Mouse (Mus musculus) stomach, embryonic 14.5 days (tissue): ENCODE measurements around the gene B3gnt6. TPM values are rescaled to one million over a fixed set of nuclear protein-coding genes. Genes with fewer than 3 reads are reported as not detected.
"Not testable (repeated sequence)": the region's sequence is repeated elsewhere in the genome, so short reads cannot be mapped to it uniquely, and the experiment has no call there.

Experiments used
- ATAC-seq: fragments of 200-750 bp; cut with Nextera tagmentation; 2 replicates; pipeline ENCODE4 v1.8.0; 2017; ENCODE audit warnings: low read depth, moderate TSS enrichment; ENCODE audit not compliant: insufficient number of reproducible peaks, insufficient read depth, low FRiP score
- H3K27ac ChIP-seq: fragments of 300-500 bp; sonication (generic); 2 replicates; pipeline ENCODE4 v1.5.1; 2014; ENCODE audit warnings: mild to moderate bottlenecking, low read length, moderate library complexity, mixed read lengths
- H3K27me3 ChIP-seq: fragments of 300-500 bp; sonication (generic); 2 replicates; pipeline ENCODE4 v1.6.1; 2014; ENCODE audit warnings: low read length, control low read depth, mixed read lengths; ENCODE audit not compliant: control insufficient read depth, insufficient read depth
- H3K36me3 ChIP-seq: fragments of 300-500 bp; sonication (generic); 2 replicates; pipeline ENCODE4 v1.6.1; 2014; ENCODE audit warnings: mild to moderate bottlenecking, control low read depth, low read length, moderate library complexity, mixed read lengths; ENCODE audit not compliant: control insufficient read depth, insufficient read depth
- H3K4me1 ChIP-seq: fragments of 300-500 bp; sonication (generic); 2 replicates; pipeline ENCODE4 v1.6.1; 2014; ENCODE audit warnings: low read length, control low read depth, mixed read lengths; ENCODE audit not compliant: control insufficient read depth, insufficient read depth
- H3K4me2 ChIP-seq: fragments of 300-500 bp; sonication (generic); replicated peaks from 2 replicates; pipeline ENCODE4 v1.6.1; 2014; ENCODE audit warnings: low read depth, low read length, control low read depth
- H3K4me3 ChIP-seq: fragments of 300-500 bp; sonication (generic); 2 replicates; pipeline ENCODE4 v1.5.1; 2014; ENCODE audit warnings: low read depth, low read length, control low read depth
- H3K9ac ChIP-seq: fragments of 300-500 bp; sonication (generic); replicated peaks from 2 replicates; pipeline ENCODE4 v1.6.1; 2014; ENCODE audit warnings: low read depth, mild to moderate bottlenecking, control low read depth, low read length, moderate library complexity, mixed read lengths
- H3K9me3 ChIP-seq: fragments of 300-500 bp; sonication (generic); 2 replicates; pipeline ENCODE4 v1.6.1; 2016; ENCODE audit warnings: low read depth, low read length, control low read depth; ENCODE audit not compliant: control insufficient read depth
- WGBS: fragments of 180-500 bp; shearing (Covaris S2); extraction: QIAGEN DNeasy Blood & Tissue Kit; methylation state at CpG from one replicate; pipeline ENCODE4 v1.1.7; 2014; 5-methylcytosine and 5-hydroxymethylcytosine counted together
- polyA plus RNA-seq: library from polyadenylated mRNA; unstranded; fragments of >200 nt; fragmentation: Nextera tagmentation; extraction: Ambion mirVana; gene quantifications from 2 replicates; pipeline ENCODE4 v1.2.1, GENCODE M21; 2014

B3gnt6 gene
- polyA plus RNA-seq, 1 experiment from 2014 or later: 0.10 TPM

DNA sequence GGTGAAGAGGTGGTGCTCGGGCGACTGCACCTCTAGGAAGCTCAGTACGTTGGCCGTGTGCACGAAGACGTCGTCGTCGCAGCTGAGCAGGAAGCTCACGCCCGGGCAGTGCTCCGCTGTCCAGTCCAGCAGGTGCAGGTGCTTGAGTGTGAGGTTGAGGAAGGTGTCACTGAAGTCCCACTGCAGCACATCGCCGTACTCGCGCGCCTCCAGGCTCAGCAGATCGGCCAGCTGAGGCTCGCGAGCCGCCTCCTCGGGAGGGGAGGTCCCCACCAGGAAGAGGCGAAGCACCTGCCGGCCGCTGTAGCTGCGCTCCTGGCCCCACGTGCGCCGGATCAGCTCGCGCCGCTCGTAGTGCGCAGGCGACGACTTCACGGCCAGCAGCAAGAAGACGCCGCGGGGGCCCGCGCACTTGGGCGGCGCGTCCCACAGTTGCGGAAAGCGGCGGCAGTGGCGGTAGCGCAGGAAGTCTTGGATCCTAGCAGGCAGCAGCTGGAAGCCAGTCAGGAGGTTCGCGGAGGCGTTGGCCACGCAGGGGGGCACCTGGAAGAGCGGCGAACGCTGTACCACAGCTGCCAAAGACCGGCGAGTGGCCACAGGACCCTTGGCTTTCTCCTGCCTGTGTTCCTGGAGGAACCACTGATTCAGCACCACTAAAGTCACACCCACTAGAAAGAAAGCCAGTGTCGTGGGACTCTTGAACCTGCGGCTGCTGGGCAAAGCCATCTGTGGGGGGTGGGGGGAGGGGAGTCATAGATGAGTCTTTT, 5.1 kb downstream of the B3gnt6 start:
- Histone ChIP-seq H3K4me1 (peaks cover 8% of the 10 kb centered on the region; the same call in 1 of the 2 replicates), H3K36me3 (no peaks in the 10 kb centered on the region), H3K4me3 (peak overlapping the region; percentile 33), H3K9me3 (no peaks in the 10 kb centered on the region), H3K9ac (no peak overlapping the region), H3K4me2 (peak overlapping the region; percentile 67), H3K27me3 (peaks cover 25% of the 10 kb centered on the region), H3K27ac (no peak overlapping the region)
- ATAC-seq: 0 out of 2 replicates have a peak, but pooled peaks have one; percentile 46
- WGBS: 3% methylated on average over 61 of the region's 61 CpGs

DNA sequence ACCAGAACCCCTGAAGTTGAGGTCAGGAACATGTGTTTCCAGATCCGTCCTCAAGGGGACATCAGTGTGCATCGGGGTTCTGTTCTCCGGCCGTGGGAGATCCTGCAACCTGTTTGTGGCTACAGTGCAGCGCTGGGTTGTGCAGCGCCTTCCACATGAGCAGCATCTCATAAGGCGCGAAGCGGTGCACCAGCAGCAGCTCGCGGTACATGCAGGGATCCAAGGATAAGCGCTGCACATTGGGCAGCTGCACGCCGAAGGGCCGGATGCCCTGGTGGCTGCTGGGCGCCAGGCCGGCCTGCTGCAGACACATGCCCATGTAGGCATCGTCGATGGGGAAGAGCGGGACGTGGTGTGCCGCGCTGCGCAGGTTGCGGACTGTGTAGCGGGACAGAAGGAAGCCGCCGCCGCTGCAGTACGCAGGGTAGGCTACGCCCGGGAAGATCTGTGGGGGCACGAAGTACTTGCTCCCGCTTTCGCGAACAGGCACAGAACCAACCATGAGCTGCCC, 5.7 kb downstream of the B3gnt6 start:
- WGBS: 5% methylated on average over 36 of the region's 36 CpGs
- Histone ChIP-seq H3K27me3 (peaks cover 25% of the 10 kb centered on the region), H3K4me3 (peak overlapping the region; percentile 33), H3K4me2 (peak overlapping the region; percentile 67), H3K4me1 (peaks cover 8% of the 10 kb centered on the region; the same call in 1 of the 2 replicates), H3K9me3 (no peaks in the 10 kb centered on the region), H3K9ac (no peak overlapping the region), H3K27ac (no peak overlapping the region), H3K36me3 (no peaks in the 10 kb centered on the region)
- peak; percentile 56; the same call in 1 of the 2 replicates for ATAC-seq

- ATAC-seq: 0 out of 2 replicates have a peak, but pooled peaks have one; percentile 30
- H3K36me3 ChIP-seq: no peaks in the 10 kb centered on the region
- peaks cover 25% of the 10 kb centered on the region for H3K27me3 ChIP-seq
- H3K4me1 ChIP-seq: peaks cover 8% of the 10 kb centered on the region; the same call in 1 of the 2 replicates
- no peak overlapping the region for H3K4me3 ChIP-seq
- WGBS: 64% methylated on average over 17 of the region's 17 CpGs
- no peak overlapping the region for H3K4me2 ChIP-seq
- no peak overlapping the region for H3K9ac ChIP-seq
- H3K9me3 ChIP-seq: no peaks in the 10 kb centered on the region
- H3K27ac ChIP-seq: no peak overlapping the region
Measured at GRCm38 (mm10) chr7:98191571-98192250, 7.6 kb downstream of the B3gnt6 start.

DNA sequence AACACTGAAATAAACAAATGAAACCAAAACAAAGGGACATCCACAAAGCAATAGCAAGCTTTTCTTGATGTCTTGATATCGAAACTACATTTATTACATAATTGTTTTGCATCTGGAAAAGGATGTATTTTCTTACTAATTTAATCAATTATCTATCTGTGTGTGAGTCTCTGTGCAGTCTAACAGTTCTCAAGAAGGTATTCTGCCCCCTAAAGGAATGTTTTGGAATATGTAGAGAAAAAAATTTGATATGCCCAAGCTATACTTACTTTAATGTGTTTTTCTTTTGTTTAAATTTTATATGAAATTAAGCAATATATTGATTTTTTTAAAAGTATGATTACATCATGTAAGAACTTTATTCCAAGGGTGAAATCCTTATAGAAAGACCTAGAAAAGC, 8.7 kb downstream of the B3gnt6 start:
- Histone ChIP-seq H3K9ac (no peak overlapping the region), H3K9me3 (no peaks in the 10 kb centered on the region), H3K27me3 (peaks cover 25% of the 10 kb centered on the region), H3K4me1 (peaks cover 8% of the 10 kb centered on the region; the same call in 1 of the 2 replicates), H3K36me3 (no peaks in the 10 kb centered on the region), H3K4me2 (no peak overlapping the region), H3K27ac (no peak overlapping the region), H3K4me3 (no peak overlapping the region)
- ATAC-seq: no peak
- 86% methylated on average over 1 of the region's 1 CpGs for WGBS

GRCm38 (mm10) chr7:98189745-98190144, 9.5 kb downstream of the B3gnt6 start:
- ATAC-seq: no peak
- Histone ChIP-seq H3K27ac (no peak overlapping the region), H3K4me2 (no peak overlapping the region), H3K36me3 (no peaks in the 10 kb centered on the region), H3K4me3 (no peak overlapping the region), H3K4me1 (peaks cover 8% of the 10 kb centered on the region; the same call in 1 of the 2 replicates), H3K9me3 (no peaks in the 10 kb centered on the region), H3K27me3 (peaks cover 23% of the 10 kb centered on the region), H3K9ac (no peak overlapping the region)
- 21% methylated on average over 3 of the region's 3 CpGs for WGBS

DNA sequence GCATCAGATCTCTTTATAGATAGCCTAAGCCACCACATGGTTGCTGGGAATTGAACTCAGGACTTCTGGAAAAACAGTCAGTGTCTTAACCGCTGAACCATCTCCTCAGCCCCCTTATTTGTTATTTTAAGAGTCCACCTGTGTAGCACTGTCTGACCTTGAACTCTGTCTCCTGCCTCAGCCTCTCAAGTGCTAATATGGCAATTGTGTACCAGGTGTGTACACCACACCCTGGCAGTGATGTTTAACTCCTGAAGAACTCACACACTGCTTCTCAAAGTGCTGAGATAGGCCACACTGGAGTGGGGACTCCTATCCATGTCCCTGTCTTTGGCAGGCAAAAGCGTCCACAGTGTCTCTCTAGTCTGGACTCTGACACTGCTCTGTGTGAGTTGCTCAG, 10.6 kb downstream of the B3gnt6 start:
- Histone ChIP-seq H3K4me3 (no peak overlapping the region), H3K27ac (no peak overlapping the region), H3K27me3 (peaks cover 12% of the 10 kb centered on the region), H3K9ac (no peak overlapping the region), H3K9me3 (no peaks in the 10 kb centered on the region), H3K36me3 (no peaks in the 10 kb centered on the region), H3K4me2 (no peak overlapping the region), H3K4me1 (peaks cover 2% of the 10 kb centered on the region; the same call in 1 of the 2 replicates)
- ATAC-seq: no peak
- 87% methylated on average over 2 of the region's 2 CpGs for WGBS

GRCm38 (mm10) chr7:98188238-98188637, 11.0 kb downstream of the B3gnt6 start:
- H3K27ac ChIP-seq: no peak overlapping the region
- H3K4me2 ChIP-seq: no peak overlapping the region
- no peak for ATAC-seq
- no peaks in the 10 kb centered on the region for H3K36me3 ChIP-seq
- WGBS: 96% methylated on average over 2 of the region's 2 CpGs
- H3K9ac ChIP-seq: no peak overlapping the region
- H3K27me3 ChIP-seq: peaks cover 9% of the 10 kb centered on the region; the same call in 1 of the 2 replicates
- no peaks in the 10 kb centered on the region for H3K4me1 ChIP-seq
- H3K9me3 ChIP-seq: no peaks in the 10 kb centered on the region
- H3K4me3 ChIP-seq: no peak overlapping the region

DNA sequence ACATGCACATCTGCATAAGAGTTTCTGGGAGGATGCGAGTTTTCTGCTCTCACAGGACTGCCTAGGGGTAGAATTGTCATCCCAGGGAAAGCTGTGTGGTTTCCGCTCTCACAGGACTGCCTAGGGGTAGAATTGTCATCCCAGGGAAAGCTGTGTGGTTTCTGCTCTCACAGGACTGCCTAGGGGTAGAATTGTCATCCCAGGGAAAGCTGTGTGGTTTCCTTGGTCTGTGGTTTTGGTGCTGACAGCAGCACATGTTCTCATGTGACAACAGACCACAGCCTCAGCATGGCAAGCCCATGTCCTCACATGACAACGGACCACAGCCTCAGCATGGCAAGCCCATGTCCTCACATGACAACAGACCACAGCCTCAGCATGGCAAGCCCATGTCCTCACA, 11.9 kb downstream of the B3gnt6 start:
- H3K4me2 ChIP-seq, H3K9ac ChIP-seq, H3K36me3 ChIP-seq, H3K27ac ChIP-seq, H3K4me3 ChIP-seq, H3K9me3 ChIP-seq, H3K4me1 ChIP-seq, H3K27me3 ChIP-seq, ATAC-seq: not testable (repeated sequence)
- WGBS: 82% methylated on average over 3 of the region's 3 CpGs
